Mouse (Mus musculus): ENCODE measurements around the gene Cyp2d9. TPM values are rescaled to one million over a fixed set of nuclear protein-coding genes. Genes with fewer than 3 reads are reported as not detected.

The Cyp2d9 gene
- polyA plus RNA-seq, 1 experiment from 2014 or later, result not detected

- 93% methylated on average over 6 of the region's 6 CpGs for WGBS
- Histone ChIP-seq H3K4me1 (replicated peaks; ENCODE audit: control insufficient read depth, insufficient read depth, low read length) (no peaks in the 10 kb centered on the region), H3K36me3 (ENCODE audit: control insufficient read depth, insufficient read depth) (no peaks in the 10 kb centered on the region), H3K4me3 (replicated peaks; ENCODE audit: low read length) (no peak within 1 kb of the TSS), H3K27me3 (replicated peaks; ENCODE audit: control insufficient read depth, insufficient read depth, low read length) (no peaks in the 10 kb centered on the region), H3K27ac (ENCODE audit: low read length) (no peak within 1 kb of the TSS), H3K9me3 (ENCODE audit: control insufficient read depth, low read length) (no peaks in the 10 kb centered on the region), H3K9ac (replicated peaks; ENCODE audit: low read depth, low read length) (no peak within 1 kb of the TSS), H3K4me2 (ENCODE audit: low read length) (no peak within 1 kb of the TSS)
- no peak for ATAC-seq
Measured at GRCm38 (mm10) chr15:82406981-82407380, 26.3 kb upstream of the Cyp2d9 start, which contains the start of gene Cyp2d10. Gene Cyp2d10 (minus strand): TSS chr15:82407195.

DNA sequence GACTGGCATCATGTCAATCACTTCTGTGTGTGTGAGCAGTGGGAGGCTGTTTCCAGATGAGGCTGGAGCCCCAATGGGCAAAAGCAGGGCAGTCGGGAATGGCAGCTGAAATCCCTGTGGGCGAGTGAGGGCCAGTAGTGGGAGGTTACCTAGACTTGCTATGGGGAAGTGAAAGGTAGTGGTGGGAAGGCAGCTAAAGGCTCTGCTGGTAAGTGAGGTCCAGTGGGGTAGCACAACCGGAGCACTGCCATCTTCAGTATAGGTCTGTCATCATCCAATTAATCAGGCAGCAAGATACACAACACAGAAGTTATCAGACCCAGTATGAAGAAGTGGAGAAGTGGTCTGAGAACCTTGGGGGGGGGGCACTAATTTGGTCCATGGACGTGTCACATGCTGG, 25.7 kb upstream of the Cyp2d9 start:
- Histone ChIP-seq H3K27ac (ENCODE audit: low read length) (no peak overlapping the region), H3K36me3 (ENCODE audit: control insufficient read depth, insufficient read depth) (no peaks in the 10 kb centered on the region), H3K4me1 (replicated peaks; ENCODE audit: control insufficient read depth, insufficient read depth, low read length) (no peaks in the 10 kb centered on the region), H3K9me3 (ENCODE audit: control insufficient read depth, low read length) (no peaks in the 10 kb centered on the region), H3K4me2 (ENCODE audit: low read length) (no peak overlapping the region), H3K27me3 (replicated peaks; ENCODE audit: control insufficient read depth, insufficient read depth, low read length) (no peaks in the 10 kb centered on the region), H3K4me3 (replicated peaks; ENCODE audit: low read length) (no peak overlapping the region), H3K9ac (replicated peaks; ENCODE audit: low read depth, low read length) (no peak overlapping the region)
- ATAC-seq, result no peak
- 79% methylated on average over 4 of the region's 4 CpGs for WGBS

DNA sequence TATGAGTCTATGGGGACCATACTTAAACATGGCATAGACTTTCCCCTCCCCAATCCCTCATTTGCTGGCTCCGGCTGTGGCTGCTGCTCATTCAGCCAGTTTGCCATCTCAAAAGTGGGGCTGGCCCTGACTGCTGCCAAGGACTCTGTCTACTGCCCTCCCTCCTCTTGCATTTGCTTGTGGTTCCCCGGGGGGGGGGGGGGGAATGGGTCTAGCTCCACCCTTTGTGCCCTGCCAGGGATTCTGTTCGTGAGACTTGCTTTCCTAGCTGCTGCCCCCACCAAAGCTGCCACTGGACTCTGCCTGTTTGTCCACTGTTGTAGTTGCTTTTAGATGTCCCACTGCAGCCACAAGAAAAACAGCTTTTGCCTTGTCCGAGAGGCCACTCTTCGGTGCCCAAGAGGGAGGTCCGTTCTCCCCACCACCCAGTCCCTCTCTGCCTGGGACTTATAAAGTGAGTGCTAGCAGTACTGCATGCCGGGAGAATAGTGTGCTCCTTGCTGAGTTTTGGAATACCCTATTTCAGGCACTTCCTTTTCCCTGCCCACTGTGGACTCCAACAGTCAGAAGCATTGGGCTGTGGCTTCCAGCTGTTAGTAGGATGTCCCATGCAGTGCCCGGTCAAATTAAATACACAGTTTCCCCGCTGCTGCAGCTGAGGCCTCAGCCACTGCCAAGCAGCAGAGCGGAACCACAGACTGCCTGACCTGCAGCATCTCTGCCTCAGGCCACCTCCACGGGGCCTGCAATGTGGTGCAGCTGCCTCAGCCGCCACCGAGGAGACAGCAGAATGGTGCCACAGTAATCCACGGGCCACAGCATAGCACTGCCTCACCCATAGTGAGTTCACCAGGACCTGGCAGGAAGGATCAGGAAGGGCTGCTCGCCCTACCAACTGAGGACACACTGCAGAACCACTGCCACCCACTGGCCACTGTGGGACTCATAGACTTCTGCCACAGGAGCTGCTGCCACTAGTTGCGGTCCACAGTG, 16.1 kb upstream of the Cyp2d9 start:
- H3K4me1 ChIP-seq (replicated peaks; ENCODE audit: control insufficient read depth, insufficient read depth, low read length), result no peaks in the 10 kb centered on the region
- 26% methylated on average over 16 of the region's 16 CpGs for WGBS
- H3K36me3 ChIP-seq (ENCODE audit: control insufficient read depth, insufficient read depth), result no peaks in the 10 kb centered on the region
- peak overlapping the region; percentile 28; the same call in 1 of the 2 replicates for H3K9ac ChIP-seq (replicated peaks; ENCODE audit: low read depth, low read length)
- H3K4me2 ChIP-seq (ENCODE audit: low read length), result no peak overlapping the region
- H3K4me3 ChIP-seq (replicated peaks; ENCODE audit: low read length), result no peak overlapping the region
- H3K27ac ChIP-seq (ENCODE audit: low read length), result no peak overlapping the region
- peak; percentile 86 for ATAC-seq
- H3K9me3 ChIP-seq (ENCODE audit: control insufficient read depth, low read length), result no peaks in the 10 kb centered on the region
- H3K27me3 ChIP-seq (replicated peaks; ENCODE audit: control insufficient read depth, insufficient read depth, low read length), result no peaks in the 10 kb centered on the region

GRCm38 (mm10) chr15:82418616-82419015, 14.6 kb upstream of the Cyp2d9 start:
- Histone ChIP-seq H3K36me3 (ENCODE audit: control insufficient read depth, insufficient read depth) (no peaks in the 10 kb centered on the region), H3K4me2 (ENCODE audit: low read length) (no peak overlapping the region), H3K4me3 (replicated peaks; ENCODE audit: low read length) (no peak overlapping the region), H3K9me3 (ENCODE audit: control insufficient read depth, low read length) (no peaks in the 10 kb centered on the region), H3K4me1 (replicated peaks; ENCODE audit: control insufficient read depth, insufficient read depth, low read length) (no peaks in the 10 kb centered on the region), H3K27ac (ENCODE audit: low read length) (no peak overlapping the region), H3K27me3 (replicated peaks; ENCODE audit: control insufficient read depth, insufficient read depth, low read length) (no peaks in the 10 kb centered on the region), H3K9ac (replicated peaks; ENCODE audit: low read depth, low read length) (no peak overlapping the region)
- ATAC-seq, result no peak
- 84% methylated on average over 1 of the region's 1 CpGs for WGBS

DNA sequence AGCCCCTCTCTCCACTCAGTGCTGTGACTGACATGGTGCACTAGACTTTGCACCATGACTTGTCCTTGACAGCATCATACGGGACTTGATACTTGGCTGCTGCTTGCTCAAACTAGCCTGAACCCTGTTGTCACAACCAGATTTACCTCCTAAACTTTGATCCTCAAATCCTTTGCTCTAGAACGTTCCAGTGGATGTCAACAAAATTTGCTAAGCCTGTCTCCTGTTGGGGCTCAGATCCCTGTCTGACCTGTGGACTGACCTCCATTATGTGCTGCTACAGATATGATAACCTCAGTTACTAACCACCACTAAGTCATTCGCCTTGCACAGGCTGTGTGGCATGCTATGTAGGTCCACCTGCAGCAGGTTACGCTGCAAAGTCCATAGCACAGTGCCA, 10.3 kb upstream of the Cyp2d9 start:
- no peak overlapping the region for H3K9ac ChIP-seq (replicated peaks; ENCODE audit: low read depth, low read length)
- ATAC-seq, result no peak
- no peak overlapping the region for H3K4me2 ChIP-seq (ENCODE audit: low read length)
- no peaks in the 10 kb centered on the region for H3K36me3 ChIP-seq (ENCODE audit: control insufficient read depth, insufficient read depth)
- H3K27me3 ChIP-seq (replicated peaks; ENCODE audit: control insufficient read depth, insufficient read depth, low read length), result no peaks in the 10 kb centered on the region
- 82% methylated on average over 4 of the region's 4 CpGs for WGBS
- no peaks in the 10 kb centered on the region for H3K9me3 ChIP-seq (ENCODE audit: control insufficient read depth, low read length)
- no peak overlapping the region for H3K4me3 ChIP-seq (replicated peaks; ENCODE audit: low read length)
- H3K27ac ChIP-seq (ENCODE audit: low read length), result no peak overlapping the region
- no peaks in the 10 kb centered on the region for H3K4me1 ChIP-seq (replicated peaks; ENCODE audit: control insufficient read depth, insufficient read depth, low read length)

GRCm38 (mm10) chr15:82423471-82423870, 9.8 kb upstream of the Cyp2d9 start:
- H3K27ac ChIP-seq (ENCODE audit: low read length), result no peak overlapping the region
- no peaks in the 10 kb centered on the region for H3K36me3 ChIP-seq (ENCODE audit: control insufficient read depth, insufficient read depth)
- H3K4me1 ChIP-seq (replicated peaks; ENCODE audit: control insufficient read depth, insufficient read depth, low read length), result no peaks in the 10 kb centered on the region
- H3K4me3 ChIP-seq (replicated peaks; ENCODE audit: low read length), result no peak overlapping the region
- no peaks in the 10 kb centered on the region for H3K27me3 ChIP-seq (replicated peaks; ENCODE audit: control insufficient read depth, insufficient read depth, low read length)
- H3K4me2 ChIP-seq (ENCODE audit: low read length), result no peak overlapping the region
- H3K9ac ChIP-seq (replicated peaks; ENCODE audit: low read depth, low read length), result no peak overlapping the region
- no peaks in the 10 kb centered on the region for H3K9me3 ChIP-seq (ENCODE audit: control insufficient read depth, low read length)
- ATAC-seq, result no peak
- WGBS, result 86% methylated on average over 3 of the region's 3 CpGs

GRCm38 (mm10) chr15:82433621-82434020, 384 bp downstream of the Cyp2d9 start:
- Histone ChIP-seq H3K27me3 (replicated peaks; ENCODE audit: control insufficient read depth, insufficient read depth, low read length) (no peaks in the 10 kb centered on the region), H3K4me3 (replicated peaks; ENCODE audit: low read length) (no peak overlapping the region), H3K4me2 (ENCODE audit: low read length) (no peak overlapping the region), H3K27ac (ENCODE audit: low read length) (no peak overlapping the region), H3K36me3 (ENCODE audit: control insufficient read depth, insufficient read depth) (no peaks in the 10 kb centered on the region), H3K9me3 (ENCODE audit: control insufficient read depth, low read length) (no peaks in the 10 kb centered on the region), H3K4me1 (replicated peaks; ENCODE audit: control insufficient read depth, insufficient read depth, low read length) (no peaks in the 10 kb centered on the region), H3K9ac (replicated peaks; ENCODE audit: low read depth, low read length) (no peak overlapping the region)
- WGBS, result 95% methylated on average over 3 of the region's 3 CpGs
- ATAC-seq, result no peak

DNA sequence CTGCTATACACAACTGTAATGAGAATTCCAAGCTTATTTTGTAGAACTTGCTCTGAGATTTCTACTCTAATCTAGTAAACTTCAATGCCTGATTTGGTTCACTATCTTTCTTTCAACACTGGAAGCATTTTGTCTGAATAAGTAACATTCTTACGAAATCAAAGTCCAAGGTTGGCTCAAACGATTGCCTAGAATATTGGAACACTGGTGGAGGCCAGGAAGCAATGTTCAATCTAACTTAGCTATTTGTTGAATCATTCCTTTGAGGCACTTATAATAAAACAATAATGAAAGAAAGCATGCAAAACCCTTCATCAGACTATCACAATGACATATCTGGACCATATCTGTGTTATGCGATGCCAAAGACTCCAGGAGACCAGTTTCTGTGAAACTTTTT, 1.3 kb downstream of the Cyp2d9 start:
- no peak overlapping the region for H3K4me3 ChIP-seq (replicated peaks; ENCODE audit: low read length)
- no peak overlapping the region for H3K4me2 ChIP-seq (ENCODE audit: low read length)
- H3K36me3 ChIP-seq (ENCODE audit: control insufficient read depth, insufficient read depth), result no peaks in the 10 kb centered on the region
- 95% methylated on average over 3 of the region's 3 CpGs for WGBS
- no peak for ATAC-seq
- H3K9ac ChIP-seq (replicated peaks; ENCODE audit: low read depth, low read length), result no peak overlapping the region
- H3K27ac ChIP-seq (ENCODE audit: low read length), result no peak overlapping the region
- no peaks in the 10 kb centered on the region for H3K27me3 ChIP-seq (replicated peaks; ENCODE audit: control insufficient read depth, insufficient read depth, low read length)
- no peaks in the 10 kb centered on the region for H3K4me1 ChIP-seq (replicated peaks; ENCODE audit: control insufficient read depth, insufficient read depth, low read length)
- no peaks in the 10 kb centered on the region for H3K9me3 ChIP-seq (ENCODE audit: control insufficient read depth, low read length)

GRCm38 (mm10) chr15:82435011-82435410, 1.8 kb downstream of the Cyp2d9 start:
- H3K9ac ChIP-seq (replicated peaks; ENCODE audit: low read depth, low read length), result no peak overlapping the region
- no peaks in the 10 kb centered on the region for H3K27me3 ChIP-seq (replicated peaks; ENCODE audit: control insufficient read depth, insufficient read depth, low read length)
- no peak overlapping the region for H3K4me3 ChIP-seq (replicated peaks; ENCODE audit: low read length)
- no peak for ATAC-seq
- WGBS, result 87% methylated on average over 3 of the region's 3 CpGs
- no peak overlapping the region for H3K27ac ChIP-seq (ENCODE audit: low read length)
- no peaks in the 10 kb centered on the region for H3K9me3 ChIP-seq (ENCODE audit: control insufficient read depth, low read length)
- H3K4me2 ChIP-seq (ENCODE audit: low read length), result no peak overlapping the region
- H3K36me3 ChIP-seq (ENCODE audit: control insufficient read depth, insufficient read depth), result no peaks in the 10 kb centered on the region
- no peaks in the 10 kb centered on the region for H3K4me1 ChIP-seq (replicated peaks; ENCODE audit: control insufficient read depth, insufficient read depth, low read length)

Measured in forebrain, embryonic 16.5 days (tissue).